Mouse (Mus musculus): ENCODE data around the gene Zfp710. TPM values are rescaled to one million over a fixed set of nuclear protein-coding genes. Genes with fewer than 3 reads are reported as not detected.

Zfp710 gene
- polyA plus RNA-seq, 1 experiment from 2014 or later: 19.4 TPM

GRCm38 (mm10) chr7:80052261-80052660 lies 27.6 kb downstream of the Zfp710 start:
- Histone ChIP-seq H3K4me1 (peaks cover 36% of the 10 kb centered on the region), H3K27me3 (ENCODE audit: low read depth, poor library complexity, severe bottlenecking) (no peaks in the 10 kb centered on the region), H3K27ac (no peak overlapping the region), H3K36me3 (peaks cover 13% of the 10 kb centered on the region; the same call in 1 of the 2 replicates), H3K4me3 (no peak overlapping the region), H3K9me3 (replicated peaks) (no peaks in the 10 kb centered on the region)
- no peak for DNase-seq (ENCODE audit: low spot score)
- WGBS: 91% methylated on average over 11 of the region's 11 CpGs

- Histone ChIP-seq H3K4me3 (no peak overlapping the region), H3K9me3 (replicated peaks) (no peaks in the 10 kb centered on the region), H3K27ac (no peak overlapping the region), H3K36me3 (peaks cover 13% of the 10 kb centered on the region; the same call in 1 of the 2 replicates), H3K4me1 (peaks cover 40% of the 10 kb centered on the region), H3K27me3 (ENCODE audit: low read depth, poor library complexity, severe bottlenecking) (no peaks in the 10 kb centered on the region)
- 92% methylated on average over 9 of the region's 9 CpGs for WGBS
- DNase-seq (ENCODE audit: low spot score): no peak
Measured at GRCm38 (mm10) chr7:80053147-80053546, 28.5 kb downstream of the Zfp710 start.

- no peak for DNase-seq (ENCODE audit: low spot score)
- Histone ChIP-seq H3K27ac (no peak overlapping the region), H3K36me3 (peaks cover 13% of the 10 kb centered on the region; the same call in 1 of the 2 replicates), H3K4me3 (no peak overlapping the region), H3K27me3 (ENCODE audit: low read depth, poor library complexity, severe bottlenecking) (no peaks in the 10 kb centered on the region), H3K4me1 (peaks cover 47% of the 10 kb centered on the region), H3K9me3 (replicated peaks) (no peaks in the 10 kb centered on the region)
- 90% methylated on average over 12 of the region's 12 CpGs for WGBS
Measured at GRCm38 (mm10) chr7:80055781-80056180, 31.2 kb downstream of the Zfp710 start.

GRCm38 (mm10) chr7:80057002-80057691 lies 32.5 kb downstream of the Zfp710 start:
- Histone ChIP-seq H3K4me1 (peaks cover 44% of the 10 kb centered on the region), H3K9me3 (replicated peaks) (no peaks in the 10 kb centered on the region)

GRCm38 (mm10) chr7:80057781-80058180 lies 33.2 kb downstream of the Zfp710 start:
- no peak overlapping the region for H3K4me3 ChIP-seq
- peaks cover 13% of the 10 kb centered on the region; the same call in 1 of the 2 replicates for H3K36me3 ChIP-seq
- no peak overlapping the region for H3K27ac ChIP-seq
- DNase-seq (ENCODE audit: low spot score): no peak
- peaks cover 41% of the 10 kb centered on the region for H3K4me1 ChIP-seq
- 74% methylated on average over 14 of the region's 14 CpGs for WGBS
- H3K27me3 ChIP-seq (ENCODE audit: low read depth, poor library complexity, severe bottlenecking): no peaks in the 10 kb centered on the region
- H3K9me3 ChIP-seq (replicated peaks): no peaks in the 10 kb centered on the region

More at GRCm38 (mm10) chr7:80057002-80057691, 32.5 kb downstream of the Zfp710 start:
- no peak for DNase-seq (ENCODE audit: low spot score)
- Histone ChIP-seq H3K27ac (peak overlapping the region; percentile 58; the same call in 1 of the 2 replicates), H3K4me3 (no peak overlapping the region), H3K27me3 (ENCODE audit: low read depth, poor library complexity, severe bottlenecking) (no peaks in the 10 kb centered on the region), H3K36me3 (peaks cover 13% of the 10 kb centered on the region; the same call in 1 of the 2 replicates)
- 79% methylated on average over 4 of the region's 4 CpGs for WGBS

GRCm38 (mm10) chr7:80058405-80059063 lies 33.9 kb downstream of the Zfp710 start:
- WGBS: 83% methylated on average over 4 of the region's 4 CpGs
- H3K27me3 ChIP-seq (ENCODE audit: low read depth, poor library complexity, severe bottlenecking): no peaks in the 10 kb centered on the region
- H3K4me1 ChIP-seq: peaks cover 46% of the 10 kb centered on the region
- H3K36me3 ChIP-seq: 0 out of 2 replicates have a peak, but pooled peaks cover 7% of the 10 kb centered on the region
- H3K4me3 ChIP-seq: no peak overlapping the region
- no peak for DNase-seq (ENCODE audit: low spot score)
- H3K27ac ChIP-seq: peak overlapping the region; percentile 47
- H3K9me3 ChIP-seq (replicated peaks): no peaks in the 10 kb centered on the region

- H3K4me1 ChIP-seq: peaks cover 52% of the 10 kb centered on the region
- H3K4me3 ChIP-seq: no peak overlapping the region
- no peaks in the 10 kb centered on the region for H3K27me3 ChIP-seq (ENCODE audit: low read depth, poor library complexity, severe bottlenecking)
- 0 out of 2 replicates have a peak, but pooled peaks cover 5% of the 10 kb centered on the region for H3K36me3 ChIP-seq
- 83% methylated on average over 13 of the region's 13 CpGs for WGBS
- no peaks in the 10 kb centered on the region for H3K9me3 ChIP-seq (replicated peaks)
- H3K27ac ChIP-seq: peak overlapping the region; percentile 47
- no peak for DNase-seq (ENCODE audit: low spot score)
Measured at GRCm38 (mm10) chr7:80059064-80059838, 34.6 kb downstream of the Zfp710 start.

- no peak overlapping the region for H3K4me3 ChIP-seq
- peaks cover 53% of the 10 kb centered on the region for H3K4me1 ChIP-seq
- no peaks in the 10 kb centered on the region for H3K9me3 ChIP-seq (replicated peaks)
- 85% methylated on average over 10 of the region's 10 CpGs for WGBS
- DNase-seq (ENCODE audit: low spot score): no peak
- H3K27ac ChIP-seq: peak overlapping the region; percentile 12; the same call in 1 of the 2 replicates
- H3K27me3 ChIP-seq (ENCODE audit: low read depth, poor library complexity, severe bottlenecking): no peaks in the 10 kb centered on the region
- H3K36me3 ChIP-seq: 0 out of 2 replicates have a peak, but pooled peaks cover 5% of the 10 kb centered on the region
Measured at GRCm38 (mm10) chr7:80060012-80060778, 35.6 kb downstream of the Zfp710 start.

- no peaks in the 10 kb centered on the region for H3K27me3 ChIP-seq (ENCODE audit: low read depth, poor library complexity, severe bottlenecking)
- H3K4me1 ChIP-seq: peaks cover 52% of the 10 kb centered on the region
- H3K36me3 ChIP-seq: no peaks in the 10 kb centered on the region
- DNase-seq (ENCODE audit: low spot score): no peak
- WGBS: 93% methylated on average over 17 of the region's 17 CpGs
- H3K27ac ChIP-seq: no peak overlapping the region
- no peak overlapping the region for H3K4me3 ChIP-seq
- no peaks in the 10 kb centered on the region for H3K9me3 ChIP-seq (replicated peaks)
Measured at GRCm38 (mm10) chr7:80062083-80062826, 37.6 kb downstream of the Zfp710 start.

- Histone ChIP-seq H3K27me3 (ENCODE audit: low read depth, poor library complexity, severe bottlenecking) (no peaks in the 10 kb centered on the region), H3K4me1 (peaks cover 48% of the 10 kb centered on the region), H3K36me3 (no peaks in the 10 kb centered on the region), H3K27ac (no peak overlapping the region), H3K4me3 (no peak overlapping the region), H3K9me3 (replicated peaks) (no peaks in the 10 kb centered on the region)
- 74% methylated on average over 5 of the region's 5 CpGs for WGBS
- DNase-seq (ENCODE audit: low spot score): no peak
Measured at GRCm38 (mm10) chr7:80063244-80063643, 38.6 kb downstream of the Zfp710 start.

GRCm38 (mm10) chr7:80063902-80064736 lies 39.5 kb downstream of the Zfp710 start:
- no peaks in the 10 kb centered on the region for H3K27me3 ChIP-seq (ENCODE audit: low read depth, poor library complexity, severe bottlenecking)
- H3K27ac ChIP-seq: no peak overlapping the region
- H3K9me3 ChIP-seq (replicated peaks): no peaks in the 10 kb centered on the region
- no peak overlapping the region for H3K4me3 ChIP-seq
- WGBS: 81% methylated on average over 15 of the region's 15 CpGs
- H3K36me3 ChIP-seq: no peaks in the 10 kb centered on the region
- no peak for DNase-seq (ENCODE audit: low spot score)
- peaks cover 47% of the 10 kb centered on the region for H3K4me1 ChIP-seq

All from limb, embryonic 10.5 days (tissue).